Mouse (Mus musculus) spleen, adult 18-20 months (tissue): ENCODE results near the gene Plin4.

ENCODE experiments used
- DNase-seq, 2 experiments: peaks; one replicate each; pipeline ENCODE4 v3.0.0; 2022; ENCODE audit warnings: mixed read lengths in 2 of 2

Plin4 gene

DNA sequence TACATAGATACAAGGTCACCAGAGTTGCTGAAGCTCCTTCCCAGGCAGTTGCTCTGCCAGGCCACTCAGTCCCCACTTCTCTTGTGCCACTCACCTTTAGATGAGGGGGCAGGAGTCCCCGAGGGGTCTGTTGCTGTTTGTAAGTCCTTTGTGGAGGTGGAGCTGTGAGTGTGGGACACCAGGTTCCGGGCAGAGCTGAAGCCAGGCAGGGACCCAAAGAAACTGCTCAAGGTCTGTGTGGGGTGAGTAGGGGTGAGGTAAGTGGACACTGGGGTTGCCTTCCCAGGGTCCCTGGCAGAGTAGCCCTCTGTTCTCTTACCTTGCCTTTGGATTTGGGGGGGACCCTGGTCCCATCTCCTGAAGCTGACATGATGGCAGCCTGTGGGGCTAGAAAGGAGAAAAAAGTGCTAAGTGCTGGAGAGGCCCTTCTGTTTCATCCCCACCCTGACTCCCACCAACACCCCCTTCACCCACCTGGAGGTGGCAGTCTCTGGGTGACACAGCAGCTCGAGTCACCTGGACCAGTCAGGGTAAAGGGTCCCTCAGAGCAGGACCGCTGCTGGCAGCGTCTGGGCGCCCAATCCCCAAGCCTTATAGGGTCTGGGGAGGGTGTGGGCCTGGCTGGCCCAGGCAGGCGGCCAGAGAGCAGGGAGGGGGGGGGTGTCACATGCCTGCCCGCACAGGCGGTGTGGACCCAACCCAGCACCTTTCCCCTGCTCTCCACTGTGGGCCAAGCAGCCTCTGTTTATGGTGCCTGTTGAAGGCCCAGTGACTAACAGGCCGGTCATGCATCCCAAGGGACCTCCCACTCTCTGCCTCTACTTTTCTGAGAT lies at the start of gene Plin4:
Gene Plin4 (minus strand): TSS at position 585 of the 833 bp plus-strand sequence.
- no peak for DNase-seq

GRCm38 (mm10) chr17:56153643-56154042 lies 44.0 kb upstream of the Plin4 start:
- no peak for DNase-seq

DNA sequence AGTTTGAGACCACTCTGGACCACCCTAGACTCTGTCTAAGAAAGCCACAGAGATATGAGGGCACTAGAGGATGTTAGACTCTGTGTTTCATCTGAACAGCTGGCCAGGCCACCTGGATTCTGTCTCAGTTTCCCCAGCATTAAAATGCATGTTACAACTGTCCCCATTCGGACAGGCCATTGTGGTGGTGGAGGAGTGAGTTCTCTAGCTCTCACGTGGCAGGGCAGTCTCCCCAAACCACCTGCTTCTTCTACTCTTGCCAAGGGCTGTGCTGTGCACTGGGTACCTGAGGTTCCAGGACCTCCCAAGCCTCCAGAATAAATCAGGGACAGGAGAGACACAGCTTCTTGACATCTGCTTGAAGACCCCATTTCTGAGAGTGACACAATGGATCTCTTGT lies 40.3 kb upstream of the Plin4 start:
- DNase-seq, result no peak

- no peak for DNase-seq
These were observed 39.4 kb upstream of the Plin4 start for GRCm38 (mm10) chr17:56148790-56149618.

DNA sequence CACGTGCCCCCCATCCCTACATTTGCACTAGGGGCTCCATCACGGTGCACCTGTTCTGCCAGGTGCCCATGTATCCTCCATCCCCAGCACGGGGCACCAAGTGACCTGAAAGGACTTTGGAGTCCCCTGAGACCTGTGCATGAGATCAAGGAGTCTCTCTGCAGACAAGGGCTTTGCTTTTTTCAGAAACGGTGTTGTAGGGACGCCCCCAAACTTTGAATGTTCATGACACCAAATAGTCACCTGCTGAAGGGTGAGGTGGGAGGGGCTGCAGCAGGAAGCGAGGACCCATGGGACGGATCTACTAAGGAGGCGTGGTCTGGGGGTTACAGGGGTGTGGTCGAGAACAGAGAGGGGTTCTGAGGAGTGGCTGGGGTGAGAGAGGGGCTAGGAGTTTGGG lies 38.7 kb upstream of the Plin4 start:
- no peak for DNase-seq

DNA sequence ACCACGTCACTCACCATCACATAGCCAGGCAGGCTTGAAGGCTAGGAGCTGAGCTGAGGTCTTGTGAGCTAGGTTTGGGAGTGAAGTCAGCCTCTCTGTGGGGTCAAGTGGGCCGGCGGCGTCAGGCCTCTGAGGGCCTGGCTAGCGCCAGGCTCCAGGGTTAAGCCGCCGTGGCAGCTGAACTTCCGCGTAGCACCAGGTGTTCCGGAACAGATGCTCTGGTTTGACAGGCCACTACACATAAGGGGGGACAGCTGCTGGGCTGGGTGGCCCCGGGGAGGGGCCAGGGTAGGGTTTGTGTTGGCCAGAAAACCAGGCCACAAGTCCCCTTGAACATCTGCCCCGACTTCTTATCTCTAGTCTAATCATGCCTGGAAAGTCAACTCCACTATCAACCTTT lies 37.8 kb upstream of the Plin4 start:
- DNase-seq, result no peak

GRCm38 (mm10) chr17:56146131-56146530 lies 36.5 kb upstream of the Plin4 start:
- DNase-seq, result no peak

DNA sequence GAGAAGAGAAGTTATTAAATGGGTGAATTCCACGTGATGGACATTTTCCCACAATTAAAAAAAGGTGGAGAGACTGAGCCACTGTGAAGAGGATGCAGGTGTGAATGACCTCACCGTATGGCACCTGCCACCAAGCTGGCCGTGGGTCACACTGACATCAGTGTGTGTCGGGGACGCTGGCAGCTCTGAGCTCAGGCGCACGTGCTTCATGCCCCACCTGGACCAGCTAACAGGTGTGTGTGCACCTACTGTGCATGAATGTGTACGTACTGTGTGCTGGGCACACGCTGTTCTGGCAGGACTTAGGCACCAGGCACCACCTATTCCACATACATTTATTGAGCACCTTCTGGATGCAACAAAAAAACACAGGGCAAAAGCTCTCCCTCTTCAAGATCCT lies 34.9 kb upstream of the Plin4 start:
- DNase-seq, result no peak

DNA sequence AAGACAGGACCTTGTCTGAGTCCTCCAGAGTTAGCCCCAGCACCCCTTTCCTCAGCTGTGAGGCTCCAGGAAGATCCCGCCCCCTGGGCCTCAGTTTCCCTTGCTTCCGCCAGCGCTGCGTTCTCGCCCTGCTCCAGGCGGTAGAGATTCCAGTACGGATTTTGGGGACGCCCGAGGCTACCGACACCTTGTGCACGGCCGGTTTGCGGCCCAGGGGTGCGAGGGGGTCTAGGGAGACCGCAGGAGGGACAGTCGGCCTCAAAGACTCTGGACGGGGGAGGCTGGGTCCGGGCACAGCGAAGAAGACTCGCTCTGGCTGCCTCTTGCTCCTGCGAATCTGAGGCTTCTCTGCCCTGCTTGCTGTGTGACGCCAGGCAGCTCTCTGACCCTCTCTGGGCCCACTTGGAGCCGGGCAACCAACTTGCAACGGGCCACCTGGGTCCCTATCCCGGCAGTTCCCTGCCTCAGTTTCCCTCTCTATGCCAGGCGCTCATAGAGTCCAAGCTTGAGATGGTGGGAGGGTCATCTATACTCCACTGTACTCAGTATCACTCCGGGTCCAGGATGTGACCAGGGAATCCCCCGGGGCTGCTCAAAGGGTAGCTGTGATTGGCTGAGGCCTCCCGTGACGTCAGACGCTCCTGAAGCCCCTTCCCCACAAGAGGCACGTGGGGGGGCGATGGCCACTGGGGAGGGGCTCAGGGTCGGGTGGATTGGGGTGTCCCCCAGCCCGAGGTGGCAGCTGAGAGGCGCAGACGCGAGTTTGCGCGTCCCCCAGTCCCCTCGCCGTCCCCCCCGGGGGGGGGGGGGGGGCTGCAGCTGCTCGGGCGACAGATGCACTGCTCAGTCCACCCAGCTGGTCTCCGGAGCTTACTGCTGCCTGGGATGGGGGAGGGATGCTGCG lies 32.4 kb upstream of the Plin4 start:
- no peak for DNase-seq

- DNase-seq, result peak in 1 of 2 experiments; percentile 45
These were observed 30.4 kb upstream of the Plin4 start, which contains the start of gene Sema6b for GRCm38 (mm10) chr17:56139858-56140595. Sema6b (minus strand) TSS chr17:56140343.

DNA sequence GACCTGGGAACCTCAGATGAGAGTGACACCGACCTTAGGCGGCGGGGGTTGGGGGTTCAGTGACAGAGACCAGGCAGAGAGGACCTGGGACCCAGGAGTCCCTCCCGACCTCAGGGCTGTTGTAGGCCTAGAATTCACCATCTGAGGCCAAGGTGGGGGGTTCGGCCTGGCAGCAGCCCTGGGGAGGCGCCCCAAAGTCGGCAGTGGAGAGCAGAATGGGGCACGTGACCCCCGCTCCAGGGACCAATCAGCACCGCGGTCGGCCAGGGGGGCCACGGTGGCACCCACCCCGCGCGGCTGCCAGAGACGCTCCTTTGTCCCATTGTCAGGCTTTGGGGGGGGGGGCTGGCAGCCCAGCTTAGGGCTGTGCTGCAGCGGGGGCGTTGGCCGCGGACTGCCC lies 29.8 kb upstream of the Plin4 start:
- DNase-seq, result no peak

GRCm38 (mm10) chr17:56137839-56138613 lies 28.4 kb upstream of the Plin4 start:
- DNase-seq, result no peak

DNA sequence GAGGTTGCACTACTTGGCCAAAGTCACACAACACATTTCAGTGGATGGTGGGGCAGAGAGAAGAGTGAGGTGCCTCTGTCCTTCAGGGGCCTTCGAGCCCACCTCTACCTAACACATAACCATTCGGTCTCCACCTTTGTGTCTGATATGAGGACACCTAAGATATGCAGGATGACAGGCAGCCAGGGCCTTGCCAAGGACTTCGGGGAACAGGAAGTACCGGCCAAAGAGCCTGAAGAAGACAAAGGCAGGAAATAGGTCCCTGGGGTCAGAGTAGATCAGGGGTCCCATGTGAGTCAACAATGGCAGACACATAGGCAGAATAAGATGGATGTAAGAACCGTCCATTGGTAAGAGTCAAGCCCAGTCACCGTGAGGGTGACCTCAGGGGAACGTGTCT lies 27.0 kb upstream of the Plin4 start:
- no peak for DNase-seq

GRCm38 (mm10) chr17:56134463-56134971 lies 24.9 kb upstream of the Plin4 start:
- DNase-seq, result peak; percentile 59 to 83

- peak in 1 of 2 experiments; percentile 42 for DNase-seq
These were observed 24.1 kb upstream of the Plin4 start for GRCm38 (mm10) chr17:56133457-56134363.

- DNase-seq, result peak; percentile 52 to 76
These were observed 23.1 kb upstream of the Plin4 start for GRCm38 (mm10) chr17:56132661-56133060.

DNA sequence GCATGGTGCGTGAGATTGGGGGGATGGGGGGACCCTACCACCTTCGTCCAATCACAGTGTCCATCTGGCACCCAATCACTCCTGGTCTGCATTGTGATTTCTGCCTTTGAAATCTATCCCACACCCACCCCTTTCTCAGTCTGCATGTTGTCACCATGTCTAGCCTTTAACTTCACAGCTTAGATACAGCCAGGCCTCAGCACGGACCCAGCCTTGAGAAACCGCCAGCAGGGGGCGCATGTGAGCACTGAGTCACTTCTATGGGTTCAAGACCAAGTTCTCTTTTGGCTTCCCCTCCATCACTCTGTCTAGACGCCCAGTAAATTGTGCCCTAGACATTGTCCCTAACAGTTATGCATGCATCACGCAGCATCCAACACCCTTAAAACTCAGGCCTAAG lies 22.2 kb upstream of the Plin4 start:
- peak; percentile 50 to 82 for DNase-seq

- DNase-seq, result no peak
These were observed 21.5 kb upstream of the Plin4 start for GRCm38 (mm10) chr17:56131136-56131535.

DNA sequence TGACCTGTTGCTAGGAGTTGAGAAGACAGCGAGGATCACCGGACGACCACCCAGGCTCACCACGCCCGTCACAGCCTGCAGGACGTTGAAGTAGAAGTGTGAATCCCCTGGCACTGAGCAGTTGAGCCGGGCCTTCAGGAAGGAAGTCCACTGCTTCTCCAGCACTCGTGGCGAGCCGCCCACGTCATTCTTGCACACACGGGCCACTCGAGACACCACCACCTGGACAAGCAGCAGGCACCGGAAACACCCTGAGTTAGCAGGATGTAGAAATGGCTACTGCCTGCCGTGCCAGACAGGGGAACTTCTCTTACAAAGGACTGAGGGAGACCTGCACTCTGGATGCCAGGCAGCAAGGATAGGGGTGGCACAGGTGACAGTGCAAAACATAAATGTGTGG lies 18.6 kb upstream of the Plin4 start:
- no peak for DNase-seq

DNA sequence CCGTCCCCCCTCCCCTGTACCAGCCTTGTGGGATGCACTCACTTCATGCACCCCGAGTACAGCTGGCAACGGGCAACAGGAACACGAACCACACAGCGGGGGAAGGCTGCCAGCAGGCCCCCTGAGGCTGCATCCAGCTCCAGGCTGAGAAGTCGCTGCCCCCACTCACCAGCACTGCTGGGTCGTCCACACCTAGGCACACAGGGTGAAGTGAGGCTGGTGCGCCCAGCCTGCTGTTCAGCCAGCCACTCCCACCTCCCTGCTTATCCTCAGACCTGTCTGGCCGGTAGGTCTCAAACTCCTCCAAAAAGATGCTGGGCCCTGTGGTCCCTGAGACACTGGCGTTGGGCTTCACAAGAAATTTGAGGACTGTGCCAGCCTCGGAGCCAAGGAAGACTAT lies 16.6 kb upstream of the Plin4 start:
- DNase-seq, result no peak
